Mouse (Mus musculus) lung, postnatal 0 days (tissue): ENCODE results near the gene Lnp1. TPM values are rescaled to one million over a fixed set of nuclear protein-coding genes. Genes with fewer than 3 reads are reported as not detected.
"Not testable (repeated sequence)": the region's sequence is repeated elsewhere in the genome, so short reads cannot be mapped to it uniquely, and the experiment has no call there.

ENCODE experiments used
- ATAC-seq: fragments of 200-750 bp; cut with Nextera tagmentation; 2 replicates; pipeline ENCODE4 v1.8.0; 2017; ENCODE audit warnings: moderate library complexity
- DNase-seq: peaks from one replicate; pipeline ENCODE4 v3.0.0-alpha.2; 2016; ENCODE audit warnings: low spot score
- H3K27ac ChIP-seq: fragments of 300-500 bp; sonication (generic); 2 replicates; pipeline ENCODE4 v1.5.1; 2014; ENCODE audit warnings: antibody characterized with exemption, mild to moderate bottlenecking, low read length, mixed read lengths
- H3K27me3 ChIP-seq: fragments of 300-500 bp; sonication (generic); replicated peaks from 2 replicates; pipeline ENCODE4 v1.6.1; 2014; ENCODE audit warnings: low read length, mixed read lengths; ENCODE audit not compliant: insufficient read depth
- H3K36me3 ChIP-seq: fragments of 300-500 bp; sonication (generic); 2 replicates; pipeline ENCODE4 v1.6.1; 2014; ENCODE audit warnings: low read length, mixed read lengths; ENCODE audit not compliant: insufficient read depth
- H3K4me1 ChIP-seq: fragments of 300-500 bp; sonication (generic); 2 replicates; pipeline ENCODE4 v1.6.1; 2014; ENCODE audit warnings: antibody characterized with exemption, low read depth, low read length, mixed read lengths; ENCODE audit not compliant: insufficient read depth
- H3K4me2 ChIP-seq: fragments of 300-500 bp; sonication (generic); replicated peaks from 2 replicates; pipeline ENCODE4 v1.6.1; 2014; ENCODE audit warnings: low read depth, mild to moderate bottlenecking, low read length, moderate library complexity, mixed read lengths
- H3K4me3 ChIP-seq: fragments of 300-500 bp; sonication (generic); 2 replicates; pipeline ENCODE4 v1.5.1; 2014; ENCODE audit warnings: low read depth, low read length
- H3K9ac ChIP-seq: fragments of 300-500 bp; sonication (generic); replicated peaks from 2 replicates; pipeline ENCODE4 v1.6.1; 2014; ENCODE audit warnings: low read depth, mild to moderate bottlenecking
- H3K9me3 ChIP-seq: fragments of 300-500 bp; sonication (generic); 2 replicates; pipeline ENCODE4 v1.6.1; 2016; ENCODE audit warnings: low read length, mixed read lengths
- CTCF ChIP-seq: IDR thresholded peaks from 2 replicates; pipeline ENCODE4 v1.5.1; 2016; ENCODE audit warnings: antibody characterized with exemption, mild to moderate bottlenecking
- EP300 ChIP-seq: IDR thresholded peaks from 2 replicates; pipeline ENCODE4 v1.6.1; 2016; ENCODE audit warnings: antibody characterized with exemption, mild to moderate bottlenecking, control low read depth
- WGBS: fragments of 180-500 bp; shearing (Covaris S2); extraction: QIAGEN DNeasy Blood & Tissue Kit; methylation state at CpG from one replicate; pipeline ENCODE4 v1.1.7; 2014; 5-methylcytosine and 5-hydroxymethylcytosine counted together
- polyA plus RNA-seq: library from polyadenylated mRNA; unstranded; fragments of >200 nt; fragmentation: Nextera tagmentation; extraction: Ambion mirVana; gene quantifications from 2 replicates; pipeline ENCODE4 v1.2.1, GENCODE M21; 2015

Gene Lnp1
- polyA plus RNA-seq, 1 experiment from 2014 or later = not detected

DNA sequence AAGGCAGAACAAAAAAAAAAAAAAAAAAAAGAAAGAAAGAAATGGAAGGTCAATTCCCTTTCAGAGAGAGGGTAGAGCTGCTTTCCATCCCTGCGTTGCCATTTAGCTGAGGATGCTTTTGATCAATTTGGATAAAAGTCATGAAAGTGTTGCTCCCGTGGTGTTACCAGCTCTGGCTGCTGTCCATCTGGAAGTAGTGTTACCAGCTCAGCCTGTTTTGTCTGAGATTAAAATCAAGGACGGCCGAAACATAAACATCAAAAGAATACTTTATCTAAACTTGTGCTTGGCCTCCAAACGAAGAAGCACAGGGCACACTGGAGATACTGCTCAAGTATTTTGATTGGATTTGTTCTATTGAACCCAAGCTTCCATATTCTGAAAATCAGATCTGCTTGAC lies 18.9 kb downstream of the Lnp1 start:
- ATAC-seq (no peak), DNase-seq (no peak)
- Histone ChIP-seq H3K4me2 (no peak overlapping the region), H3K27me3 (no peaks in the 10 kb centered on the region), H3K27ac (no peak overlapping the region), H3K36me3 (no peaks in the 10 kb centered on the region), H3K9ac (no peak overlapping the region), H3K4me3 (no peak overlapping the region), H3K9me3 (no peaks in the 10 kb centered on the region), H3K4me1 (no peaks in the 10 kb centered on the region)
- TF ChIP-seq EP300 (no peak), CTCF (no peak)
- 28% methylated on average over 5 of the region's 5 CpGs for WGBS

DNA sequence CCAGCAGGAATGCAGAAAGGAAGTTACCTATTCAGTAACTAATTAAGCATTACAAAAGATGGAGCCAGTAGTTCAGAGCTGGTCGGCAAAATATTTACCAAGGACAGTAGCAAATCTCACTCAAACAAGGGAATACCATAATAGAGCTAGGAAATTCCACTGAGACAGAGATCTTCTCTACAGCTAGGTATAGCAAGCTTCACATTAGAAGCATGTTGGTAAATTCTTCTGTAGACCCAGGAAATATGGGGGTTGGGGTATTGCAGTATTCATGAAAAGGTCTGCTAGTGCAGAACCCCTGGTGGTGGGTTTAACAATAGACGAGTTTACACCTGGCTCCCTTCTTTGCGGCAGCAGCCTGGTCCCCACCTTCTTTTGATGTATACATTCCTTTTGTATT lies 25.7 kb downstream of the Lnp1 start:
- DNase-seq, H3K4me3 ChIP-seq, H3K4me2 ChIP-seq, H3K27ac ChIP-seq, H3K36me3 ChIP-seq, H3K9me3 ChIP-seq, ATAC-seq, H3K27me3 ChIP-seq, H3K9ac ChIP-seq, H3K4me1 ChIP-seq: not testable (repeated sequence)
- 58% methylated on average over 3 of the region's 3 CpGs for WGBS

DNA sequence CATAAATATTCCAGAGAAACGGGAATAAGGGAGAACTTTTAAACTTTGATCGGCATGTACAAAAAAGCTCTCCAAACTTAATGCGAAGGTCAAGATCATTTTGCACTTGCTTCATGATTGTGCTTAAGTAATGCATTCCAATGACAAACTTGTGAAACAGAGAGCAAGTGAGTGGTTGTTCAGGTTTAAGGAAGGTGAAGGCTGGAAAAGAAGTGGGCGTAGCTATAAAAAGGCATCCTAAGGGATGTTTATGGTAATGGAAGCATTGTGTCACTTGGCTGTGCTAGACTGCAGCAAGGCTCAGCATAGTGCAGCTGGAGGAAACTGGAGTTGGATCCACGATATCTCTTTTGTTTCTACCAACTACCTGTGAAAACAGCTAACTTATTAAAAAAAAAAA lies 36.3 kb downstream of the Lnp1 start:
- WGBS = 84% methylated on average over 5 of the region's 5 CpGs
- no peaks in the 10 kb centered on the region for H3K36me3 ChIP-seq
- DNase-seq (no peak), ATAC-seq (no peak)
- H3K27ac ChIP-seq = no peak overlapping the region
- H3K9me3 ChIP-seq = no peaks in the 10 kb centered on the region
- H3K27me3 ChIP-seq = no peaks in the 10 kb centered on the region
- H3K4me2 ChIP-seq = no peak overlapping the region
- H3K9ac ChIP-seq = no peak overlapping the region
- no peak for TF ChIP-seq EP300
- no peak for TF ChIP-seq CTCF
- H3K4me1 ChIP-seq = no peaks in the 10 kb centered on the region
- no peak overlapping the region for H3K4me3 ChIP-seq

DNA sequence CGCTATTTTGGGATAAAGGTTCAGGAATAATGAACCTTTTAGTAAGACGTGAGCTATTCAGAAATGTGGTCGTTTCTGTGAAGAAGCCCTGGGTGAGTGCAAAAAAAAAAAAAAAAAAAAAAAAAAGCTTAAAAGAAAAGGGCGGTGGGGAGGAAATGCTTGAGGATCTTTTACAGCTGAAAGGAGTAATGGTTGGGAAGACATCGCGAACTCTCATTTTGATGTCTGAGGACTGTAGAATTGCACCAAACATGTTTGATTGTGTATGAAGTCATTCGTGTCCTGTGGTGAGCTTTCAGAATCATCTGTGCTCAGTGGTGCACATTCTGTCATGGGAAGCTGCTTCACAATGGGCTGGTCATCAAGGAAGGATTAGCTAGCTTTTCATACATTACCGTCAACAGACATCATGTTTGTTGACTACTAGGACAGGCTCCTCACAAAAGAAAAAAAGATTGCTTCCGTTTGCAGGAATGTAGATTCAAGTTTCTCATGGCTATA lies 41.2 kb downstream of the Lnp1 start:
- no peaks in the 10 kb centered on the region for H3K27me3 ChIP-seq
- WGBS = 22% methylated on average over 9 of the region's 9 CpGs
- ATAC-seq = no peak
- TF ChIP-seq CTCF = no peak
- TF ChIP-seq EP300 = no peak
- no peaks in the 10 kb centered on the region for H3K36me3 ChIP-seq
- no peak overlapping the region for H3K9ac ChIP-seq
- DNase-seq = peak; percentile 12
- peak overlapping the region; percentile 47 for H3K4me3 ChIP-seq
- no peaks in the 10 kb centered on the region for H3K9me3 ChIP-seq
- H3K27ac ChIP-seq = 0 out of 2 replicates have a peak overlapping the region, but pooled peaks have one; percentile 20
- no peaks in the 10 kb centered on the region for H3K4me1 ChIP-seq
- peak overlapping the region; percentile 60 for H3K4me2 ChIP-seq

DNA sequence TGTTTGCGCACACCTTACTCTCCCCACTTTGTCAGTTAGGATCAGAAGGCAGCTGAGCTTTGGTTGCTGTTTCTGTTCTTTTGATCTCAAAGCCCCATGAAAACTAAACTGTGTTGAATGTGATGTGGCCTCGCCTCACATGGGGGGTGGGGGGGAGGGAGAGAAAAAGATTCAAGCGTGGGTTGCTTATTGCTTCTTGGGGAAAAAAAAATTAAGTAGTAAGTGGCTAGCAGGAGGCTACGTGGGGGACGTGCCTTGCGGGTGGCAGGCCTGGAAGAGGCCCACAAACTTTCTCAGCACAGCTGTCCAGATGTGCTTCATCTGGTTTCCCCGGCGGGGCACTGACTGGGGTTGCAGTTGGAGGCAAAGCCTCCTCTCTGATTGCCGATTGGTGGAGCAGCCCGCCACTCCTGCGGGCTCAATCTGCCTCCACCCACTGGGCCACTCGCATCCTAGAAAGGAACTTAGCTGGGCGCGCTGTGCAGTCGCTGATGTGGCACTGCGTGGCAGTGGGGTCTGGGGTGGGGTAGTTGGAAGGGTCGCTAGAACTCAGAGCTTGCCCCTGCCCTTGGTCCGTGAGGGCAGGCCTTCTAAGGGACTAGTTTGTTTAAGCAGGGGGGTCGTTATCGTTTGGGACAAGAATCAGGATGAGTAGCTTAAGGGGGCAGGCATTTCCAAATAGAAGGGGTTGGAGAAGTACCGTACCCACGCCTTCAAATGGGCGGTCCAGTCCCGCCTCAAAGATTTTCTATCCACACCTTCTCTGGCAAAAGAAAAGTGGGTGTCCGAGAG lies 41.8 kb downstream of the Lnp1 start, which contains the start of gene Tmem45a:
Gene Tmem45a, minus strand, starts transcription at position 343 of the 792 bp plus-strand sequence.
- peak within 1 kb of the TSS; percentile 60 for H3K4me2 ChIP-seq
- H3K9ac ChIP-seq = peak within 1 kb of the TSS; percentile 26; the same call in 1 of the 2 replicates
- peak; percentile 93 for DNase-seq
- peak within 1 kb of the TSS; percentile 69 for H3K27ac ChIP-seq
- H3K36me3 ChIP-seq = no peaks in the 10 kb centered on the region
- no peaks in the 10 kb centered on the region for H3K4me1 ChIP-seq
- WGBS = 3% methylated on average over 25 of the region's 25 CpGs
- H3K27me3 ChIP-seq = no peaks in the 10 kb centered on the region
- peak; percentile 99 for ATAC-seq
- H3K4me3 ChIP-seq = peak within 1 kb of the TSS; percentile 47
- TF ChIP-seq EP300 (no peak), CTCF (no peak)
- no peaks in the 10 kb centered on the region for H3K9me3 ChIP-seq

DNA sequence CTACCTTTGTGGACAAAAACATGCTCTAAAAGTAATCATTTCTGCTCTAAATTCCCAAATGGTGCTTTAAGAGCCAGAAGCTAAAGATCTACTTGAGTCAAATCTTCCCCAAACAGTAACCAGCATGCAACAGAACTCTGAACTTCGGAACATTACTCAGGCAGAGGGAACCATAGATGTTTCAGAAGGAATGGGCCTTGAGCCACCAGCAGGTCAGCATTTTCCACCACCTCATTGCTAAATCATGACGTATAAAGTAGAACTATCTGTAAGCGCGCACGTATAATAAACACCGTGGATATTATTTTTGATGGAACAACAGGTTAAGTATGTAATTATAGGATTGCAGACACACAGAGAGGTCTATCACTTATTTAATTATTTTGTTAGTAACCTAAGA lies 43.0 kb downstream of the Lnp1 start:
- Histone ChIP-seq H3K9me3 (no peaks in the 10 kb centered on the region), H3K4me2 (peak overlapping the region; percentile 41), H3K27ac (no peak overlapping the region), H3K36me3 (no peaks in the 10 kb centered on the region), H3K4me3 (no peak overlapping the region), H3K9ac (no peak overlapping the region), H3K27me3 (no peaks in the 10 kb centered on the region), H3K4me1 (no peaks in the 10 kb centered on the region)
- WGBS = 68% methylated on average over 6 of the region's 6 CpGs
- ATAC-seq (no peak), DNase-seq (peak; percentile 53)
- TF ChIP-seq CTCF = no peak
- 0 out of 2 replicates have a peak, but pooled peaks have one; percentile 10 for TF ChIP-seq EP300
